Mouse (Mus musculus): ENCODE measurements around the gene Hist1h4b.

- TF ChIP-seq POLR2A (IDR thresholded peaks at IDR 0.05; ENCODE audit: low read depth, low read length) (no peak), CTCF (IDR thresholded peaks at IDR 0.05; ENCODE audit: extremely low read depth, insufficient read depth, insufficient read length, insufficient replicate concordance) (no peak)
Measured at GRCm38 (mm10) chr13:23740910-23741309, 15.9 kb upstream of the Hist1h4b start.

Measured in spleen, adult 2 months (tissue).